Mouse (Mus musculus) hindbrain, embryonic 11.5 days (tissue): ENCODE data around the gene Gpcpd1. TPM values are rescaled to one million over a fixed set of nuclear protein-coding genes. Genes with fewer than 3 reads are reported as not detected.

Source experiments
- ATAC-seq: fragments of 200-750 bp; cut with Nextera tagmentation; 2 replicates; pipeline ENCODE4 v1.8.0; 2017; ENCODE audit warnings: mild to moderate bottlenecking, moderate TSS enrichment, moderate library complexity; ENCODE audit not compliant: low FRiP score
- DNase-seq: peaks from one replicate; pipeline ENCODE4 v3.0.0-alpha.2; 2015; ENCODE audit warnings: low spot score
- H3K27ac ChIP-seq: fragments of 300-500 bp; sonication (generic); 2 replicates; pipeline ENCODE4 v1.5.1; 2014; ENCODE audit warnings: mild to moderate bottlenecking, low read depth, low read length
- H3K27me3 ChIP-seq: fragments of 300-500 bp; sonication (generic); 2 replicates; pipeline ENCODE4 v1.6.1; 2014; ENCODE audit warnings: mild to moderate bottlenecking, low read length, moderate library complexity, mixed read lengths; ENCODE audit not compliant: control insufficient read depth, insufficient read depth
- H3K36me3 ChIP-seq: fragments of 300-500 bp; sonication (generic); 2 replicates; pipeline ENCODE4 v1.6.1; 2014; ENCODE audit warnings: mild to moderate bottlenecking, low read length, moderate library complexity, mixed read lengths; ENCODE audit not compliant: control insufficient read depth, insufficient read depth
- H3K4me1 ChIP-seq: fragments of 300-500 bp; sonication (generic); replicated peaks from 2 replicates; pipeline ENCODE4 v1.6.1; 2014; ENCODE audit warnings: low read length, mixed read lengths; ENCODE audit not compliant: control insufficient read depth, insufficient read depth
- H3K4me2 ChIP-seq: fragments of 300-500 bp; sonication (generic); replicated peaks from 2 replicates; pipeline ENCODE4 v1.6.1; 2014; ENCODE audit warnings: mild to moderate bottlenecking, low read depth, low read length
- H3K4me3 ChIP-seq: fragments of 300-500 bp; sonication (generic); 2 replicates; pipeline ENCODE4 v1.5.1; 2014; ENCODE audit warnings: low read depth, low read length
- H3K9ac ChIP-seq: fragments of 300-500 bp; sonication (generic); 2 replicates; pipeline ENCODE4 v1.6.1; 2014; ENCODE audit warnings: low read depth, low read length
- H3K9me3 ChIP-seq: fragments of 300-500 bp; sonication (generic); 2 replicates; pipeline ENCODE4 v1.6.1; 2016; ENCODE audit warnings: low read length; ENCODE audit not compliant: control insufficient read depth
- WGBS: fragments of 180-500 bp; shearing (Covaris S2); extraction: QIAGEN DNeasy Blood & Tissue Kit; methylation state at CpG from one replicate; pipeline ENCODE4 v1.1.7; 2014; 5-methylcytosine and 5-hydroxymethylcytosine counted together
- polyA plus RNA-seq: library from polyadenylated mRNA; unstranded; fragments of >200 nt; fragmentation: Nextera tagmentation; extraction: Ambion mirVana; gene quantifications from 2 replicates; pipeline ENCODE4 v1.2.1, GENCODE M21; 2014

The Gpcpd1 gene
- polyA plus RNA-seq, 1 experiment from 2014 or later = 52.1 TPM

DNA sequence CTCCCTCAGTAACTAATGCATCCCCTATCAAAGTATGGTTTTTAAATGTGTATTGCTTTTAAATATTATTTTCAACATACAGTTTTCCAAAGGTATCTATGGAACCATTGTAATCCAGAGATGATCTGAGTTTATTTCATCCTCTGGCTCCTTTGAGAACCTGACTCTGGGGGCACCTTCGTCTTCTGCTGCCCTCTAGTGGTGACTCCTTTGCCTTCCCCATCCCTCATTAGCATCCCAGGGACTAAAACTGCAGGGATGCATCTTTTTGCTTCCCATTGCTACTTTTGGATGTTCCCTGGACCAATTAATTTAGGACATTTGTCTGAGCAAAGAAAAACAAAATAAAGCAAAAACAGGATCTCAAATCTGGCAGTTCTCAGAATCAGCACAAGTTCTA lies 102.1 kb downstream of the Gpcpd1 start:
- no peak overlapping the region for H3K27ac ChIP-seq
- DNase-seq = peak; percentile 77
- WGBS = 3% methylated on average over 1 of the region's 1 CpGs
- ATAC-seq = no peak
- no peaks in the 10 kb centered on the region for H3K4me1 ChIP-seq
- no peaks in the 10 kb centered on the region for H3K9me3 ChIP-seq
- H3K4me3 ChIP-seq = no peak overlapping the region
- H3K9ac ChIP-seq = no peak overlapping the region
- H3K27me3 ChIP-seq = no peaks in the 10 kb centered on the region
- H3K36me3 ChIP-seq = no peaks in the 10 kb centered on the region
- H3K4me2 ChIP-seq = no peak overlapping the region

DNA sequence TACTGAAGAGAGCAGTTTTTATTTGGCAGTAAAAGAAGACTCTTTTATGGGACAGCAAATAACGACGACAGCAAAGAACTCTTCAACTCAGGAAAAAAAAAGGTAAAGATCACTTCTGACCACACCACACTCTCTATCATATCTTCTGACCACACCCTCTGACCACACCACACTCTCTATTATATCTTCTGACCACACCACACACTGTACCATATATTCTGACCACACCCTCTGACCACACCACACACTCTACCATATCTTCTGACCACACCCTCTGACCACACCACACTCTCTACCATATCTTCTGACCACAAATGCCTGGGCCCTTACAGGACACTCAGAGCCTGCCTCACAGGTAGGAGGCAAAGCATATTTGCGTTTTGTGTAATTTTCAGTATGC lies 106.0 kb downstream of the Gpcpd1 start:
- H3K9me3 ChIP-seq = no peaks in the 10 kb centered on the region
- WGBS = 88% methylated on average over 3 of the region's 3 CpGs
- no peak overlapping the region for H3K4me3 ChIP-seq
- no peak overlapping the region for H3K9ac ChIP-seq
- no peak overlapping the region for H3K4me2 ChIP-seq
- H3K27me3 ChIP-seq = no peaks in the 10 kb centered on the region
- no peaks in the 10 kb centered on the region for H3K4me1 ChIP-seq
- no peaks in the 10 kb centered on the region for H3K36me3 ChIP-seq
- no peak for ATAC-seq
- DNase-seq = no peak
- no peak overlapping the region for H3K27ac ChIP-seq

Other genes with a start within 250 kb of the Gpcpd1 start
- 0.45 and 0.82 TPM in 2 replicates for gene Prokr2, start 202.3 kb downstream of the Gpcpd1 start, polyA plus RNA-seq
- gene Shld1, start 99.2 kb upstream of the Gpcpd1 start, polyA plus RNA-seq = 18.0 and 20.0 TPM in 2 replicates
- 23.8 and 27.5 TPM in 2 replicates for gene Chgb, start 193.5 kb upstream of the Gpcpd1 start, polyA plus RNA-seq
- 30.0 and 30.7 TPM in 2 replicates for gene Trmt6, start 228.3 kb upstream of the Gpcpd1 start, polyA plus RNA-seq
- 18.8 and 23.5 TPM in 2 replicates for gene Mcm8, start 228.4 kb upstream of the Gpcpd1 start, polyA plus RNA-seq